Mouse (Mus musculus) thymus, postnatal 14 days (tissue): ENCODE data around the gene 4930407I10Rik.

Source experiments
- DNase-seq: peaks from one replicate; pipeline ENCODE4 v3.0.0; 2021

The 4930407I10Rik gene

DNA sequence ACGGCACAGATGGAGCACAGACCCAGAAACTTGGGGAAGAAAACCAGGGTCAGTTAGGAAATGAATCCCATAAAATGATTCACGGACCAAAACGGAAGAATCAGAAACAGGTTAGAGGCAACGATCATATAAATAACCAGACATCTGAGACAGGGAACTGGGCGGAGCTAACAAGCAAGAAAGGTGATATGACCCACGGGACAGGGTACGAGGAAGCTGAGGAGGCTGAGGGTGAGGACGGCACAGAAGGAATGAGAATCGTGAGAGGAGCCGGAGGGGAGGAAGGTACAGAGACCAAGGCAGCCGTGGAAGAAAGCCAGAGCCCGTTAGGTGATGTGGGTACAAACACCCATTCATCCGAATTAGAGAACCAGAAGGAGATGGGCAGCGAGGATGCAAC is 5.0 kb downstream of the 4930407I10Rik start:
- DNase-seq = no peak

DNA sequence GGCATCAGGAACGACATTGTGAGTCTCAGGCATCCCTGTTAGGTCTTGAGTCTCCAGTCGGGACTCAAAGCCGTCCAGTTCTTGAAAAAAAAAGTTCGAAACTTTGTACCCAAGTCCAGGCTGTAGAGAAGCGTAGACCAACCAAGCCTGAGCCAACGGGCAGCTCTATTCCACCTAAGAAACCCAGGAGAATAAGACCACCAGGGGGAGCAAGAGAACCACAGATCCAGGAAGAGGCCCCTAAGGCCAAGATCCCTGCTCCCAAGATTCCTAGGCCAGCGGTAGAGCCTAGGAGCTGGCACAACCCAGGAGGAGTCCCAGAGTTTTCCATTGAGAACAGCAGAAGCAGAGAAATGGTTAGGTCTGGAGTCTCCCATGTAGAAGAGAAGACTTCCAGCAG is 6.6 kb downstream of the 4930407I10Rik start:
- DNase-seq = peak; percentile 73

DNA sequence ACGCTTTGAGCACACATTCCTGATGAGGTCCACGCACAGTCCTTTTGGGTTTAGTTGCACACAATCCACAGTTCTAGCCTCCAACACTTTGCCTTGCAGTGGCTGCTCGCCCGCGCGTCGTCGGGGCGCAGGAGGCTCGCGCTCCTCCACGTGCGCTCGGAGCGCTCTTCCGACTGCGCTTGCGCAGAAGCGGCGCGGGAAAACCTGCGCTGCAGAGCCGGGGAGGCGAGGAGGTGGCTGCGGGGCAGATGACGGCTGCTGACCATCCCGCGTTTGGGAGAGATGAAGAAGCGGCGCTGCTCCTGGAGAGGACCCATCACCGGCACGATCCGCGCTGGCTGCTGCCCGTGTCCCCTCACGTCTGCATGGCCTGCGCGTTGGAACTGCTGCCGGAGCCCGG is 10.9 kb downstream of the 4930407I10Rik start, which contains the start of gene Mei1:
Gene Mei1, plus strand, starts transcription at position 99 of the 400 bp plus-strand sequence.
- DNase-seq = no peak

DNA sequence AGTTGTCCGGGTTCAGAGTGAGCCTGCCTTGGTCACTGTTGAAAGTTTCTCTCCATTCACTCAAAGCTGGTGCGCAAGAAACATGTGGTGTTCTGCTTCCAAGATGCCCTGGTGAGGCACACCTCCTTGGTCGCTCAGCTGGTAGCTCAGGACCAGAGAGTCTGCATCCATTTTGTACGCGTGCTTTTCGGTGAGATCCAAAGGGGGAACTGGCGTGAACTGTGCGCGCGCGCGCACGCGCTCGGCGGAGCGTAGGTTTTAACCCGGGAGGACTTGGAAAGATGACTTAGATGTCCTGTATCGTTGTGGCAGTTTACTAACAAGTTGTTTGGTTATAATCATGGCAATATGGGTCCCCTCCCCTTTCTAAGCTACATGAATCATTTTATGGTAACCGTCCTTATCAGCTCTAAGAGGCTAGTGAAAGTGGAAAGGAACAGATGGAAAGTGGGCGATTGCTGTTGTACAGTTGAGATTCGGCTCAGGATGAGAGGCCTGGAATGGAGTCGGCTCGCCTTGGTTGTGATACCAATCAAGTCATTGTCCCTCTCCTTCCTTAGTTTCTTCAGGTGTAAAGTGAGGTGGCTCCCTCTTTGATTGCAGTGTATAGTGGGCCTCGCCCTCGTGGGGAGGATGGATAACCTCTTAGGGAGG is 13.0 kb downstream of the 4930407I10Rik start:
- no peak for DNase-seq

DNA sequence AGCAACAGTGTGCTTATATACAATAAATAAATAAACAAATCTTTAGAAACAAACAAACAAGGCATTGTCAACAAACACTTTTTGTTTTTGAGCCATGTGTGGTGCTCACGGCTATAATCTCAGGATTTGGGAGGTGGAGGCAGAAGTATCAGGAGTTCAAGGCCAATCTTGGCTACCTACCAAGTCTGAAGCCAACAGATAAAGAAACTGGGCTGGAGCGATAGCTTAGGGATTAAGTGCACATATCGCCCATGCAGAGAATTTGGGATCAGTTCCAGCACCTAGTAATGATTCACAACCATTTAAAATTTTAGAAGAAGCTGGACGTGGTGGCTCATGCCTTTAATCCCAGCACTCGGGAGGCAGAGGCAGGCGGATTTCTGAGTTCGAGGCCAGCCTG is 14.5 kb downstream of the 4930407I10Rik start:
- DNase-seq = no peak

DNA sequence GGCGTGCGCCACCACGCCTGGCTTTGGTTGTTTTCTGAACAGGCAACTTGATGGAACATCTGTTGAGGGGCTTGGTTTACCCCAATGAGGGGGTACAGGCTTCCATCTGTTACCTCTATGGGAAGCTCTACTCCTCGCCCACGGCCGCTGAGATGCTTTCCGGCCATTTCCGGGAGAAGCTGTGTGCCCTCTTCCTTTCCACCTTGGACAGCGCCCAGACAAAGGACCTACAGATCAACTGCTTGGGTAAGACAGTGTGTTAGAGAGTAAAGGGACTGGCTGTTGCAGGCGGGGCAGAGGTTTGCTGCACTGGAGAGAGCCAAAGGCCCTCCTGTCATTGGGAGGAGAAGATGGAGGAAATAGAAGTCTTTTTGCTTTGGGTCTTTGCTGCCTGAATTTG is 20.9 kb downstream of the 4930407I10Rik start:
- DNase-seq = no peak

DNA sequence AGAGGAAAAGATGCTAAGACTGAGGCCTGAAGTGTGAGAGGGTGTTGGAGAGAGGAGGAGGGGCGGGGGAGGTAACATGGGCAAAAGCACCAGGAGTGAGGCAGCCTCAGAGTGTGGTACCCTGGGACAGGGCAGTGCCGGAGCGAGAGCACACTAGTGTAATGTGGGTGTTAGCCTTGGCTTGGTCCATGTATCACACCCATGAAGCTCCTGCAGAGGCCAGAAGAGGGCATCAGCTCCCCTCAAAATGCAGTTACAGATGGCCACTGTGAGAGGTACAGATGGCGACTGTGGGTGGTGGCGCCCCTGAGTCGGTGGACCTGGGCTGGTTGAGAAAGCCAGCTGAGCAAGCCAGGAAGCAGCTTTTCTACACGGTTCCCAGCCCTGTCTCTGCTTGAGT is 22.2 kb downstream of the 4930407I10Rik start:
- DNase-seq = peak; percentile 68

DNA sequence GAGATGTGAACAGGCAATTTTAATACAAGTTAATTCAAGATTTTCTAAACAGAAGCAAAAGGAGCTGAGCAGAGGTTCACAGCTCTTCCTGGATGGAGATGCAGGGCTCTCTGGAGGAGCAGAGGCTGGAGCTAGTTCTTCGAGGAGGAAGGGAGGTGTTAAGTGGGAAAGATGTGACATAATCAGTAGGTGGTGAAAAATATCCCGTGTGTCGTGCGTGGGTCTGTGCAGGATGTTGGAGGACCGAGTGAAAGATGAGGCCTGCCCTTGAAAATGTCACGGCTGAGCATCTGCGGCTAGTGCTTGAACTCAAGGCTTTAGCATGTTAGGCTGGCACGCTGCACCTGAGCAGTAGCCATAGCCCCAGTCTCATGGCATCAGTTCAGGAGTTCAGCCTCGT is 26.7 kb downstream of the 4930407I10Rik start:
- no peak for DNase-seq

DNA sequence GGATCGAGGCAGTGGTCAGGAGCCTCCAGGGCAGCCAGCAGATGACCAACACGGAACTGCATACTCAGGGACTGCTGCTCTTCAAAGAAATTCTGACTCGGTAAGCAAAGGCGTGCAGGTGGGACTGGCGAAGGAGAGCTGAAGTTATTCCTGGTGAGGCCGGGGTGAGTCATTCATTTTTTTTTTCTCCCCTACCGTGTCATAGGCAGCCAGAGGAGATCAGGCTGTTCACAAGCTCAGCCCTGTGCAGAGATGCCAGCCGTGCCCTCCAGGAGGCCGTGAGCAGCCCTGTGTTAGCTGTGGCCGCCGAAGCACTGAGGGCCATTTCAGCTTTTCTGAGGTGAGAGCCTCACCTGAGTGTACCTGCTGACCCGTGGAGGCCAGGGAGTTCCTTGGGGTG is 27.2 kb downstream of the 4930407I10Rik start:
- DNase-seq = no peak

DNA sequence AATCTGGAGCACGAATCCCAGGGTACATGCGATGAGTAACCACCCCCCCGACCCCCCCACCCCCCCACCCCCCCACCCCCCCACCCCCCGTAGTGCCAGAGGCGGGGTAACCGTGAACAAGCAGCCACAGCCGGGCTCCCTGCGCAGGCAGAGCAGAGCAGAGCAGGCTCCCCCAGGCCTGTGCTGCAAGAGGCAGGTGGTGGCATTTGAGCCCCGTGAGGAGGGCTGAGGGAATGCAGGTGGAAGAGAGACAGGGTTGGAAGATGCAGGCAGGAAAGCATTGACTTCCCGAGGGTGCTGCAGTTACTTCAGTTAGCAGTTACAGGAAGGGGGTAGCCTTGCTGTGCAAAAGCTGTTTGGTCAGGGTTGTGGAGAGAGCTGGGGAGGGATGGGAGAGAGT is 28.3 kb downstream of the 4930407I10Rik start:
- DNase-seq = no peak

DNA sequence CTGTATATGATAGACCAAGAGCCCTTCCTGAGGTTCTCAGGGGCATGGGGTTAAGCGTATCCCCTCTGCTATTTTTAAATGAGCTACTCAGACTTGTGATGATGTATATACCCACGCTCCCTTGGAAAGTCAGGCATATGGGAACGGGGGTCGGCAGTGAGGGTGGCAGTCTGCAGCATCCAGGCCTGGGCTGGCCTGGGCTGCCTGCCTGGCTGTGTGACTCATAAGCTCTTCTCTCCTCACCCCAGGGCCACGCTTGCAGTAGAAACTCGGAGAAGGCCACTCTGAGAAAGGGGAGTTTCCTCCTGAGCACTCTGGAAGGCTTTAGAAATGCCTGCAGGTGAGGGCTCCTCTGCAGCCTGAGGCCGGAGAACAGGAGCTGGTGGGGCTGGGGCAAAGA is 32.1 kb downstream of the 4930407I10Rik start:
- DNase-seq = no peak

DNA sequence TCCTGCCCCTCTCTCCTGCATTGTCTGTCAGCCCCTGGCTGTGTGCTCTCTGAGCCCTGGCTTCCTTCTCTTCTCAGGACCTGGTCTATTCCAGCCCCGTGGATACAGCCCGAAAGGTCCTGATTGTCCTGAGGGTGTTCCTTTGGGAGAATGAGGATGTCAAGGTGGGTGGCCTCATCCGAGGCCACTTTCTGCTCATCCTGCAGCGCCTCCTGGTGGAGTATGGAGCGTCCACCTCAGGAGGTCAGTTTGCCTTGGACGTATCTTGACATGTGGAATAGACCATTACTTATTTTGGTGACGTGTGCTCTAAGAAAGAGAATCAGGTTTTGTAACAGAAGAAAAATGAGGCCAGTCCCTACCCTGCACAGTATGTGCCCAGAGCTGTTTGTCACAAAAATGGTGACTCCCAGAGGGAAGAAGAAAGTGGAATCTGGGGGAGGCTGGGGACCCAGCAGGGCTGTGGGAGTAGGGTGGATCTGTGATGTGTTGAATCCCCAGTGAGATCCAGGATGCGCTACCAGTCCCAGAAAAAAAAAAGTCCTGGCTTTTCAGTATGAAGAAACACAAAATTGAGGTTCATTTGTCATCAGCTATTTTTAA is 48.1 kb downstream of the 4930407I10Rik start:
- peak; percentile 37 for DNase-seq
